Mouse (Mus musculus): ENCODE data around the gene Gpr19. TPM values are rescaled to one million over a fixed set of nuclear protein-coding genes. Genes with fewer than 3 reads are reported as not detected.

Gpr19 gene
- polyA plus RNA-seq, 1 experiment from 2014 or later = 8.0 TPM

DNA sequence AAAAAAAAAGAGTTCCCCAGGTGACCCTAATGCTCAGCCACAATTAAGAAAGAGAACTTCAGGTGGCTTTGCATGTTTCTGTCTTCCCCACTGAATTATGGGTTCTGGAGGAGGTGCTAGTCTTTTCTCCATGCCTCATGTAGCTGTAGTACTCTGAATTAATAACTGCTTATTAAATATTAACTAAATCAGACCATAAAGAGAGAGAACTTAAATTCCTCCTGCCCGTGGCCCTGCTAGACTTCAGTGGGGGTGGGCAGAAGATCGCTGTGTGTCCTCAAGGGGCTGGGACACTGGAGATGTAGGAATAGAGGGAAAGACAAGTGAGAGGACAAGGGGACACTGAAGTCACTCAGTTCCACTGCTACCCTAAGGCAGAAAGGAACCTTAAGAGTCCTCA lies 26.1 kb downstream of the Gpr19 start:
- no peak for DNase-seq (ENCODE audit: low spot score)
- H3K9me3 ChIP-seq (ENCODE audit: control insufficient read depth, low read length) = 0 out of 2 replicates have a peak, but pooled peaks cover 3% of the 10 kb centered on the region
- H3K36me3 ChIP-seq (ENCODE audit: control insufficient read depth, insufficient read depth, low read length) = peaks cover 18% of the 10 kb centered on the region; the same call in 1 of the 2 replicates
- WGBS = 85% methylated on average over 2 of the region's 2 CpGs
- H3K27ac ChIP-seq (replicated peaks; ENCODE audit: low read depth, low read length) = no peak overlapping the region
- no peaks in the 10 kb centered on the region for H3K4me1 ChIP-seq (ENCODE audit: control insufficient read depth, insufficient read depth, low read length)
- ATAC-seq (ENCODE audit: low read depth) = no peak
- no peaks in the 10 kb centered on the region for H3K27me3 ChIP-seq (replicated peaks; ENCODE audit: control insufficient read depth, insufficient read depth, low read length)
- H3K9ac ChIP-seq (ENCODE audit: low read depth, low read length) = no peak overlapping the region
- H3K4me2 ChIP-seq (ENCODE audit: low read depth, low read length) = no peak overlapping the region
- H3K4me3 ChIP-seq (ENCODE audit: low read depth, low read length) = no peak overlapping the region

DNA sequence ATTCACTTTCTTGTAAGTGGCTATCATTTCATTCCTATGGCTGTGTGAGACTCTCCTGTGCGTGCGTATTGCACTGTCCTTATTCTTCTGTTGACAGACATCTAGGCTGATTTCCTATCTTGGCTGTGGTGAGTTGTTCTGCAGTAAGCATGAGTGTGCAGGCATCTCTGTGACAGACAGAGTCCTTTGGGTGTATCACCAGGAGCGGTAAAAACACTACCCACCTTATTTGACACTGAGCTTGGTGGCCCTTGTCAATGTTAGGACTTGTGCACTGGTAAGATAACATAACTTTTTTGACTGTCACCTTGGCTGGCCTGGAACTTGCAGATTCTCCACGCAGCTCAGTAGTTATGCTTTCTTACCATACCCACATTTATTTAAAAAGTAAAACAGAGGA lies 27.5 kb downstream of the Gpr19 start:
- H3K4me3 ChIP-seq (ENCODE audit: low read depth, low read length) = no peak overlapping the region
- no peak overlapping the region for H3K9ac ChIP-seq (ENCODE audit: low read depth, low read length)
- H3K9me3 ChIP-seq (ENCODE audit: control insufficient read depth, low read length) = 0 out of 2 replicates have a peak, but pooled peaks cover 3% of the 10 kb centered on the region
- H3K27me3 ChIP-seq (replicated peaks; ENCODE audit: control insufficient read depth, insufficient read depth, low read length) = no peaks in the 10 kb centered on the region
- H3K27ac ChIP-seq (replicated peaks; ENCODE audit: low read depth, low read length) = no peak overlapping the region
- DNase-seq (ENCODE audit: low spot score) = no peak
- no peak for ATAC-seq (ENCODE audit: low read depth)
- H3K4me1 ChIP-seq (ENCODE audit: control insufficient read depth, insufficient read depth, low read length) = no peaks in the 10 kb centered on the region
- peaks cover 18% of the 10 kb centered on the region; the same call in 1 of the 2 replicates for H3K36me3 ChIP-seq (ENCODE audit: control insufficient read depth, insufficient read depth, low read length)
- 92% methylated on average over 4 of the region's 4 CpGs for WGBS
- no peak overlapping the region for H3K4me2 ChIP-seq (ENCODE audit: low read depth, low read length)

DNA sequence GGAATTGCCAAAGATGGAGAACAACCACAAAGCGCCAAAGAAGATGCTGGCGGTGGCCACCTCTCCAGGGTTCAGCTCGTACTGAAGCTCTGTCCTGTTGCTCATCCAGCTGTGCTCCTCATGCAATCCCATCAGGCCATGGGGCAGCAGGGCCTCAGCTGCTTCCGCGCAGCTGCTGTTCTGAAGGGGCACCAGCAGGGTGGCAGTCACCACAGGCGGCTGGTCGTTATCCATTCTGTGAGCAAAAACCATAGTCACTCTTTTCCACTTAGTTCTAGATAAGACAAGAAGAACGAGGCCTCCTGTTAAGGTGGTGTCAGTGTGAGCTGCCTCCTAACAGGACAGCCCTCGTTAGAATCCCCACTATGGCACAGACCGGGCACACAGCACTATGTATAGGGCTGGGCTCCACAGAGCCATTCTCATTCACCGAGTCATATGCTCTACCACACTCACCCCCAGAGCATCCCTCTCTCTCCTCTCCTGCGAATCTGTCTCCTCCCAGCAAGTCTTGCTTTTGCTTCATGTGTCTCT lies 28.1 kb downstream of the Gpr19 start:
- no peak overlapping the region for H3K9ac ChIP-seq (ENCODE audit: low read depth, low read length)
- H3K4me1 ChIP-seq (ENCODE audit: control insufficient read depth, insufficient read depth, low read length) = no peaks in the 10 kb centered on the region
- 0 out of 2 replicates have a peak, but pooled peaks cover 3% of the 10 kb centered on the region for H3K9me3 ChIP-seq (ENCODE audit: control insufficient read depth, low read length)
- DNase-seq (ENCODE audit: low spot score) (no peak), ATAC-seq (ENCODE audit: low read depth) (no peak)
- WGBS = 91% methylated on average over 12 of the region's 12 CpGs
- no peak overlapping the region for H3K4me3 ChIP-seq (ENCODE audit: low read depth, low read length)
- H3K4me2 ChIP-seq (ENCODE audit: low read depth, low read length) = no peak overlapping the region
- peaks cover 18% of the 10 kb centered on the region; the same call in 1 of the 2 replicates for H3K36me3 ChIP-seq (ENCODE audit: control insufficient read depth, insufficient read depth, low read length)
- no peaks in the 10 kb centered on the region for H3K27me3 ChIP-seq (replicated peaks; ENCODE audit: control insufficient read depth, insufficient read depth, low read length)
- H3K27ac ChIP-seq (replicated peaks; ENCODE audit: low read depth, low read length) = no peak overlapping the region

DNA sequence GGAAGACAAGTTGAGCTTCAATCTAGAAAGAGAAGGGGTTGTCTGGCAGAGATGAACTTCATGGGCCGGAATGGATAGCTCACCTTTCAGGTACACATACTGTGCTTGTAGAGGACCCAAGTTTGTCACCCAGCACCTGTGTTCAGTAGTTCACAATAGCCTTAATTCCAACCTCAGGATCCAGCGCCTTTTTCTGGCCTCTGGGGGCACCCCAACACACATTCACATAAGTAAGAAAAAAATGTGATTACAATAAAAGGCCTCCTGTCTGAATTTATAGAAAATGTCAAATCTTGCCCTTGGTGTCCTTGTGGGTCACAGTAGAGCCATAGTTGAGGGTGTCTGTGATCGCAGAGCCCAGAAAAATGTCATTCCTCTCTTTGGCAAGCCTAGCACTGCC lies 31.1 kb downstream of the Gpr19 start:
- no peak overlapping the region for H3K27ac ChIP-seq (replicated peaks; ENCODE audit: low read depth, low read length)
- H3K4me1 ChIP-seq (ENCODE audit: control insufficient read depth, insufficient read depth, low read length) = 0 out of 2 replicates have a peak, but pooled peaks cover 5% of the 10 kb centered on the region
- ATAC-seq (ENCODE audit: low read depth) (no peak), DNase-seq (ENCODE audit: low spot score) (no peak)
- 0 out of 2 replicates have a peak, but pooled peaks cover 3% of the 10 kb centered on the region for H3K9me3 ChIP-seq (ENCODE audit: control insufficient read depth, low read length)
- no peak overlapping the region for H3K4me3 ChIP-seq (ENCODE audit: low read depth, low read length)
- H3K36me3 ChIP-seq (ENCODE audit: control insufficient read depth, insufficient read depth, low read length) = peaks cover 18% of the 10 kb centered on the region; the same call in 1 of the 2 replicates
- WGBS = 93% methylated on average over 3 of the region's 3 CpGs
- no peak overlapping the region for H3K9ac ChIP-seq (ENCODE audit: low read depth, low read length)
- no peaks in the 10 kb centered on the region for H3K27me3 ChIP-seq (replicated peaks; ENCODE audit: control insufficient read depth, insufficient read depth, low read length)
- H3K4me2 ChIP-seq (ENCODE audit: low read depth, low read length) = no peak overlapping the region

DNA sequence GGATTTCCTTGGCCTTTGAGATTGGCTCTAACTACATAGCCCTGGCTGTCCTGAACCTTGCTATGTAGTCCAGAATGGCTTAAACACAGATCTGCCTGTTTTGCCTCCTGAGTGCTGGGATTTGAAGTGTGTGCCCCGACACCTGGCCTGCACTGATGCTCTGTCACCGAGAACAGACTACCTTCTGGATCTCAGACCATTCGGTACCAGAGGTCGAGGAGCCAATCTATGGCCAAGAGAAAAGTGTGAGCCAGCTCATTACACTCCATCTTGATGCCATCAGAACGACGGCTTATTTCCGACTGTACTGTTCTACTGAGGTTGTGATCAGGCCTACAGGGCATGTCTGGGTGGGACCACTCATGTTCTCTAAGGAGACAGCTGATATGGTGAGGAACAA lies 32.3 kb downstream of the Gpr19 start:
- no peaks in the 10 kb centered on the region for H3K27me3 ChIP-seq (replicated peaks; ENCODE audit: control insufficient read depth, insufficient read depth, low read length)
- H3K4me1 ChIP-seq (ENCODE audit: control insufficient read depth, insufficient read depth, low read length) = 0 out of 2 replicates have a peak, but pooled peaks cover 5% of the 10 kb centered on the region
- no peak overlapping the region for H3K27ac ChIP-seq (replicated peaks; ENCODE audit: low read depth, low read length)
- 0 out of 2 replicates have a peak, but pooled peaks cover 3% of the 10 kb centered on the region for H3K9me3 ChIP-seq (ENCODE audit: control insufficient read depth, low read length)
- H3K36me3 ChIP-seq (ENCODE audit: control insufficient read depth, insufficient read depth, low read length) = peaks cover 18% of the 10 kb centered on the region; the same call in 1 of the 2 replicates
- ATAC-seq (ENCODE audit: low read depth) = no peak
- no peak overlapping the region for H3K4me3 ChIP-seq (ENCODE audit: low read depth, low read length)
- no peak overlapping the region for H3K9ac ChIP-seq (ENCODE audit: low read depth, low read length)
- DNase-seq (ENCODE audit: low spot score) = no peak
- no peak overlapping the region for H3K4me2 ChIP-seq (ENCODE audit: low read depth, low read length)
- WGBS = 86% methylated on average over 7 of the region's 7 CpGs

DNA sequence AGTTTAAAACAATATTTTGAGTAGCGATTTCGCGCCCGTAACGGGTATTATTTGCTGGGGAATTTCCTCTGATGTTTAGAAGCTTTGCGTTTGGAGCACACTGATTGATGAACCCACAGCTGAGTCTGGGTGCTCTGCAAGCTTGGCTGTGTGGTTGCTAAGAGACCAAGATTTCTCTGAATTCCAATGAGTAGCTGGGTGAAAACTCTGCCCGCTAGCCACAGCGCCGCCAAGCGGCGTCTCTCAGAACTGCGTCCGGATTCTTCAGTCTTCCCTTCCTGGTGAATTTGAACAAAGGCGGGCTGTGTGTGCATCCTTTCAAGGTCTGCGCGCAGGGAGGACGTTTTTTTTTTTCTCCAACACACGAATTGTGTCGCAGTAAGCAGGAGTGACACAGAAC lies 35.2 kb downstream of the Gpr19 start:
- Histone ChIP-seq H3K4me1 (ENCODE audit: control insufficient read depth, insufficient read depth, low read length) (0 out of 2 replicates have a peak, but pooled peaks cover 5% of the 10 kb centered on the region), H3K9ac (ENCODE audit: low read depth, low read length) (peak overlapping the region; percentile 26), H3K27ac (replicated peaks; ENCODE audit: low read depth, low read length) (peak overlapping the region; percentile 65), H3K36me3 (ENCODE audit: control insufficient read depth, insufficient read depth, low read length) (no peaks in the 10 kb centered on the region; the same call in 1 of the 2 replicates), H3K9me3 (ENCODE audit: control insufficient read depth, low read length) (no peaks in the 10 kb centered on the region), H3K27me3 (replicated peaks; ENCODE audit: control insufficient read depth, insufficient read depth, low read length) (no peaks in the 10 kb centered on the region), H3K4me2 (ENCODE audit: low read depth, low read length) (peak overlapping the region; percentile 52), H3K4me3 (ENCODE audit: low read depth, low read length) (peak overlapping the region; percentile 26)
- WGBS = under 1% methylated on average over 19 of the region's 19 CpGs
- ATAC-seq (ENCODE audit: low read depth) (peak; percentile 89), DNase-seq (ENCODE audit: low spot score) (peak; percentile 97)

DNA sequence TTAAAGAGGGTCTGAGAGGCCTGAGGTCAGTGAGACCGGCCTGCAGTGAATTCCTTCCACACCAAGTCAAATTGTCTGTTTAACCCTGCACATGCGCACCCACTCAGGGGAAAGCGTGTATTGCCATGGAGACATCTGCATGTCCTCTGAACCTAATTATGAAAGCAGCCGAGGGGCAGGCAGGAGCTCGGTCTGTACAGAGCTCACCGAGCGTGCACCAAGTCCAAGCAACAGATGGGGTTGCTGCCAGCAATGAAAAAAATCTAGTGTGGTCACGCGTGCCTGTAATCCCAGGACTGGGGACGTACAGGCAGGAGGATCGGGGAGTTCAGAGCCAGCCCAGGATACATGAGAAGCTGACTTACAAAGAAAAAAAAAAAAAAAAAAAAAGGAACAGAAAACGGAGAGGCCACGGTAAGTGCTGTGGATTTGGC lies 35.7 kb downstream of the Gpr19 start:
- no peaks in the 10 kb centered on the region for H3K27me3 ChIP-seq (replicated peaks; ENCODE audit: control insufficient read depth, insufficient read depth, low read length)
- H3K4me1 ChIP-seq (ENCODE audit: control insufficient read depth, insufficient read depth, low read length) = 0 out of 2 replicates have a peak, but pooled peaks cover 5% of the 10 kb centered on the region
- H3K36me3 ChIP-seq (ENCODE audit: control insufficient read depth, insufficient read depth, low read length) = no peaks in the 10 kb centered on the region; the same call in 1 of the 2 replicates
- H3K4me3 ChIP-seq (ENCODE audit: low read depth, low read length) = peak overlapping the region; percentile 26
- peak overlapping the region; percentile 26 for H3K9ac ChIP-seq (ENCODE audit: low read depth, low read length)
- DNase-seq (ENCODE audit: low spot score) = peak; percentile 83
- WGBS = 7% methylated on average over 13 of the region's 13 CpGs
- H3K4me2 ChIP-seq (ENCODE audit: low read depth, low read length) = peak overlapping the region; percentile 52
- peak; percentile 83 for ATAC-seq (ENCODE audit: low read depth)
- peak overlapping the region; percentile 65 for H3K27ac ChIP-seq (replicated peaks; ENCODE audit: low read depth, low read length)
- H3K9me3 ChIP-seq (ENCODE audit: control insufficient read depth, low read length) = no peaks in the 10 kb centered on the region

DNA sequence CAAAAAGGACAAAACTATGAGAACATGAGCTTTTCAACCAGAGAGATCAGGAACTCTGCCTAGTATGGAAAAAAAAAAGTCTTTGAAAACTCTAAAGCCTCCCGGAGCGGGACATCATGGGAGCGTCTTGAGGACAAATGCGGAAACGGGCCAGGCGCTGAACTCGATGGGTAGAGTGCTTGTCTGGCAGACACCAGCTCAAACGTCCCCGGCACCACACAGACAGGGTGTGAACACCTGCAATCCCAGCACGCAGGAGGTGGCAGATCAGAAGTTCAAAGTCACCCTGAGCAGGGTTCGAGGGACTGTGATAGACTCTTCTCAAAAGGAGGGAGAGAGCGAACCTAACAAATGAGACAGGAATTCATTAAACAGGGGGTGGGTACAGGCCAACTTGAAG lies 37.0 kb downstream of the Gpr19 start:
- WGBS = 86% methylated on average over 12 of the region's 12 CpGs
- Histone ChIP-seq H3K36me3 (ENCODE audit: control insufficient read depth, insufficient read depth, low read length) (no peaks in the 10 kb centered on the region; the same call in 1 of the 2 replicates), H3K9me3 (ENCODE audit: control insufficient read depth, low read length) (no peaks in the 10 kb centered on the region), H3K27me3 (replicated peaks; ENCODE audit: control insufficient read depth, insufficient read depth, low read length) (no peaks in the 10 kb centered on the region), H3K27ac (replicated peaks; ENCODE audit: low read depth, low read length) (no peak overlapping the region), H3K4me2 (ENCODE audit: low read depth, low read length) (no peak overlapping the region), H3K4me3 (ENCODE audit: low read depth, low read length) (no peak overlapping the region), H3K4me1 (ENCODE audit: control insufficient read depth, insufficient read depth, low read length) (0 out of 2 replicates have a peak, but pooled peaks cover 5% of the 10 kb centered on the region), H3K9ac (ENCODE audit: low read depth, low read length) (no peak overlapping the region)
- DNase-seq (ENCODE audit: low spot score) = no peak
- no peak for ATAC-seq (ENCODE audit: low read depth)

DNA sequence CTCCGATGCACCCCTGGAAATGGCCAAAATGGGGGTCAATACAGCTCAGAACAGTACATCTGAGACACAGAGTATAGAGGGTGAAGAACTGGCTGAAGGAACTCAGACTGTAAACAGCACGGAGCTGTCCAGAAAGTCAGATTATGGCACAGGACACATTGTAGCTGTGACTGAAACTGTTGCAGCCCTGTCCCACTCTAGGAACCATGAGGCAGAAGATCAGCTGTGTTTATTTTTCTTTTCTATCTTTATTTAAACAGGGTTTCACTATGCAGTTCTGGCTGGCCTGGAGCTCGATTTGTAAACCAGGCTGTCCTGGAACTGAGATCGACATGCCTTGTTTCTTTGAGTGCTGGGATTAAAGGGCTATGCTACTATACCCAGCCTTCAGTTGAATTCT lies 38.1 kb downstream of the Gpr19 start:
- Histone ChIP-seq H3K27me3 (replicated peaks; ENCODE audit: control insufficient read depth, insufficient read depth, low read length) (no peaks in the 10 kb centered on the region), H3K9ac (ENCODE audit: low read depth, low read length) (no peak overlapping the region), H3K4me1 (ENCODE audit: control insufficient read depth, insufficient read depth, low read length) (0 out of 2 replicates have a peak, but pooled peaks cover 5% of the 10 kb centered on the region), H3K4me2 (ENCODE audit: low read depth, low read length) (no peak overlapping the region), H3K9me3 (ENCODE audit: control insufficient read depth, low read length) (no peaks in the 10 kb centered on the region), H3K27ac (replicated peaks; ENCODE audit: low read depth, low read length) (no peak overlapping the region), H3K4me3 (ENCODE audit: low read depth, low read length) (no peak overlapping the region), H3K36me3 (ENCODE audit: control insufficient read depth, insufficient read depth, low read length) (no peaks in the 10 kb centered on the region; the same call in 1 of the 2 replicates)
- DNase-seq (ENCODE audit: low spot score) = no peak
- no peak for ATAC-seq (ENCODE audit: low read depth)
- WGBS = 68% methylated on average over 4 of the region's 4 CpGs
